Mouse (Mus musculus) spleen, adult 2 months (tissue): ENCODE data around the gene Atp6v0d1. TPM values are rescaled to one million over a fixed set of nuclear protein-coding genes. Genes with fewer than 3 reads are reported as not detected.
"Not testable (repeated sequence)": the region's sequence is repeated elsewhere in the genome, so short reads cannot be mapped to it uniquely, and the experiment has no call there.

Experiments
- DNase-seq, 2 experiments: peaks; one replicate each; pipeline versions ENCODE4 v3.0.0 to v3.0.0-alpha.2; 2012 to 2021; ENCODE audit warnings: low spot score in 2 of 2, low read depth in 1 of 2
- H3K27ac ChIP-seq: fragments of 200-500 bp; 2 replicates; pipeline ENCODE4 v1.5.1; 2012; ENCODE audit warnings: low read length, inconsistent platforms; ENCODE audit not compliant: insufficient read depth
- H3K27me3 ChIP-seq: fragments of 200-500 bp; 2 replicates; pipeline ENCODE4 v1.6.1; 2012; ENCODE audit warnings: mild to moderate bottlenecking, moderate library complexity, low read length, inconsistent platforms; ENCODE audit not compliant: control insufficient read depth, insufficient read depth
- H3K36me3 ChIP-seq: fragments of 200-500 bp; 2 replicates; pipeline ENCODE4 v1.6.1; 2012; ENCODE audit warnings: mild to moderate bottlenecking, low read length, inconsistent platforms; ENCODE audit not compliant: control insufficient read depth, insufficient read depth
- H3K4me1 ChIP-seq: fragments of 200-500 bp; 2 replicates; pipeline ENCODE4 v1.6.1; 2011; ENCODE audit warnings: inconsistent platforms; ENCODE audit not compliant: control insufficient read depth, insufficient read depth, insufficient read length
- H3K4me3 ChIP-seq: fragments of 200-500 bp; 2 replicates; pipeline ENCODE4 v1.5.1; 2011; ENCODE audit warnings: mild to moderate bottlenecking, inconsistent platforms; ENCODE audit not compliant: insufficient read depth, insufficient read length; ENCODE audit errors: extremely low read depth
- CTCF ChIP-seq: fragments of 200-500 bp; IDR thresholded peaks from 2 replicates; pipeline ENCODE4 v1.5.1; 2011; ENCODE audit warnings: mild to moderate bottlenecking, inconsistent platforms; ENCODE audit not compliant: insufficient read depth, insufficient read length, insufficient replicate concordance; ENCODE audit errors: extremely low read depth
- POLR2A ChIP-seq: fragments of 200-500 bp; IDR thresholded peaks from 2 replicates; pipeline ENCODE4 v1.6.1; 2011; ENCODE audit warnings: low read depth, low read length, inconsistent platforms
- WGBS: fragments of 180-500 bp; shearing (Covaris S2); methylation state at CpG from one replicate; pipeline ENCODE4 v1.1.7; 2018; 5-methylcytosine and 5-hydroxymethylcytosine counted together
- polyA plus RNA-seq: library from polyadenylated mRNA; depleted of rRNA; stranded (reverse); fragments of >200 nt; gene quantifications from 2 replicates; pipeline ENCODE4 v1.2.3, GENCODE M21; 2012

Gene Atp6v0d1
- polyA plus RNA-seq, 1 experiment: 72.0 TPM

GRCm38 (mm10) chr8:105575538-105575937, 9.7 kb upstream of the Atp6v0d1 start:
- no peaks in the 10 kb centered on the region for H3K36me3 ChIP-seq
- no peaks in the 10 kb centered on the region for H3K27me3 ChIP-seq
- H3K27ac ChIP-seq: no peak overlapping the region
- WGBS: 89% methylated on average over 3 of the region's 3 CpGs
- TF ChIP-seq CTCF (no peak), POLR2A (no peak)
- no peaks in the 10 kb centered on the region; the same call in 1 of the 2 replicates for H3K4me1 ChIP-seq
- no peak for DNase-seq
- H3K4me3 ChIP-seq: no peak overlapping the region

DNA sequence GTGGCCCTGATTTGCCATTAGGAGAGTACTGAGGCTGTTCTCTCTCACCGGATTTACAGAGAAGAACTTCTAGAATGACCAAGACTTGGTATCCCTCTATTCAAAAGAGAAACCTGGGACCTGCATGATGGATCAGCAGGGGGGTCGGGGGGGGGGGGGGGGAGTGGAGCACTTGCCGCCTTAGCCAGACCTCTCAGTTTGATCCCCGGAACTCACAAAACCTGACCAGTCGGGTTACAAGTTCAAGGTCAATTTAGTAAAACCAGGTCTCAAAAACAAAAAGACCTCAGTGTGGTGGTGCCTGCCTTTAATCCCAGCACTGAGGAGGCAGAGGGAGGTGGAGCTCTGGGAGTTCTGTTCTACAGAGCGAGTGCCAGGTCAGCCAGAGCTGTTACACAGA, 8.9 kb upstream of the Atp6v0d1 start:
- TF ChIP-seq POLR2A (no peak), CTCF (no peak)
- no peaks in the 10 kb centered on the region for H3K36me3 ChIP-seq
- H3K4me3 ChIP-seq: no peak overlapping the region
- H3K27ac ChIP-seq: no peak overlapping the region
- no peaks in the 10 kb centered on the region; the same call in 1 of the 2 replicates for H3K4me1 ChIP-seq
- WGBS: 84% methylated on average over 5 of the region's 6 CpGs
- DNase-seq: no peak
- no peaks in the 10 kb centered on the region for H3K27me3 ChIP-seq

- TF ChIP-seq CTCF (no peak), POLR2A (no peak)
- Histone ChIP-seq H3K4me1 (no peaks in the 10 kb centered on the region; the same call in 1 of the 2 replicates), H3K27ac (no peak overlapping the region), H3K4me3 (no peak overlapping the region), H3K27me3 (no peaks in the 10 kb centered on the region), H3K36me3 (no peaks in the 10 kb centered on the region)
- no peak for DNase-seq
Measured at GRCm38 (mm10) chr8:105573427-105573826, 7.6 kb upstream of the Atp6v0d1 start.

DNA sequence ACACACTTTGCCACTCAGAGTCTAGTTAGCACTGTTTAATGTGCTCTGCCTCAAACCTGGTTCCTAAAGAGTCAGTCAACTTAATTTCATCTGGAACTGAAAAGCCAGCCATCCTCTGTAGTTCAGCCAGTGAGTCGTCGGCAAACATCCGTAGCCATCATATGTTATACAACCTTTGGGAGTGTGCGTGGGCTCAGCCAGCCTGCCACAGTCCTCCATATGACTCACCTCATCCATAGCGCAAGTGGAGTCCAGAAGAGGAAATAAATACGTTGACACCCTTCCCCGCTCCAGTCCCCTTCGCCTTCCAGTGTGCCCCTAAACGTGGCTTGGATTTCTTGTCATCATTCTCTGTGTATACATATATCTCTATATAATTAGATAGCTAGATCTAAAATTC, 6.0 kb upstream of the Atp6v0d1 start:
- Histone ChIP-seq H3K36me3 (no peaks in the 10 kb centered on the region), H3K27me3 (no peaks in the 10 kb centered on the region), H3K4me1 (peaks cover under 1% of the 10 kb centered on the region; the same call in 1 of the 2 replicates), H3K27ac (no peak overlapping the region), H3K4me3 (no peak overlapping the region)
- no peak for TF ChIP-seq CTCF
- TF ChIP-seq POLR2A: no peak
- no peak for DNase-seq
- WGBS: 86% methylated on average over 9 of the region's 9 CpGs

DNA sequence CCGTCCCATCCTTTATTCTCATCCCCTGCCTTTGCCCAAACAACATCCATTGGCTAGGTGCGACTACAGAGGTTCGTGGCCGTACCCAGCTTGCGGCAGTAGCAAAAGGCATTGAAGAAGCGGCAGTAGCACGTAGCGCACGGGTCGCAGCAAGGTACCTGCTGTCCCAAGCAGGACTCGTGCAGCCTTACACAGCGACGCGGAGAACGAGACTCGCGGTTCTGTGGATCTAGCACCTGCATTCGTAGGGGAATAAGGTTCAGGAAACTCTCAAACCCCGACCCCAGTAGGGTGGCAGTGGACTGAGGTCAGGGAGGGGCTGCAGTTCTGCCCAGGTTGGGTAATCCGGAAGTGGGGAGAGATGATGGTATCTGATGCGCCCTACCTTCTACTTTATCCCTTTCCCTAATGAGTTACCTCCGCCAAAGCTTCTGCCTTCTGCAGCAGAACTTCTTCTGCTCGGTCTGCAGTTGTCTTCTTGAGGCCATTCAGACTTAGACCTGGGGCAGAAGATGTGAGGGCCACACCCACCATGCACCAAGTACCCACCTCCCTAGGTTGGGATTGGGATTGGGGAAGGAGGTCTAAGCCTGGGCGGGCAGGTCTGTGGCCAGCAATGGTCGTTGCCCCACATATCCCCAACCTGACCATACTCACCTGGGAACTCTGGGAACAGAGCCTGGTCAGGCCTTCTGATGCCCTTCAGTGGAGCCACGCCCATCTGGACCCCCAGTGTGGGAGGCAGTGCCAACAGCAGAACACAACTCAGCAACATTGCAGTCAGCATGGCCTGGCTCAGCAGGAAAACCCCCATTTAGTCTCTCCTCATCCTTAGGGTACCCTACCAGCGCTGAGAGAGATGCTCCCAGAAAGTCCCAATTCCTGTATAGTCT, 1.1 kb upstream of the Atp6v0d1 start:
- no peak overlapping the region for H3K27ac ChIP-seq
- 18% methylated on average over 27 of the region's 27 CpGs for WGBS
- TF ChIP-seq POLR2A (no peak), CTCF (no peak)
- H3K4me3 ChIP-seq: peak overlapping the region; percentile 64
- H3K27me3 ChIP-seq: no peaks in the 10 kb centered on the region
- H3K4me1 ChIP-seq: peaks cover 2% of the 10 kb centered on the region; the same call in 1 of the 2 replicates
- DNase-seq: peak; percentile 17 to 22
- H3K36me3 ChIP-seq: no peaks in the 10 kb centered on the region

DNA sequence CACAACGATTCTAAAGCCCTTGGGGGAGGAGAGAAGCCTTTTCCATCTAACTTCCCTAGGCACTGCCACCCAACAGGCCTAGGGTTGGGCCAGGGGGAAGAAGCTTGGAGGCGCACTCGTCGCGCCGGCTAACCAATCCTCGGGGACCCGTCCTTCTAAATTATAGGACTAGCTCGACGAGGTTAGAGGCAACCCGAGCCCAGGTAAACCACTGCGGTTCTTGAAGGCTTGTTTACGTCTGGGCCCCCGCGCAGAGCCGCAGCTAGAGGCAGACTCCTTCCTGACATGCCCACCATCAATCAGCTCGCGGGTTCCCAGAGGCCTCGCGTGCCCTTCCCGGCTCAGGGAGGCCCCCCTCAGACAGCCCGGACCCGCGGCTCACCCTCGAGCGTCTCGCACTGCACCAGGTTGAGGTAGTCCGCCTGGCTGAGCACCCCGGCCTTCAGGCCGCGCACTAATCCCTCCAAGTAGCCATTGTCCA, 406 bp downstream of the Atp6v0d1 start:
- Histone ChIP-seq H3K27ac (peak overlapping the region; percentile 71), H3K36me3 (no peaks in the 10 kb centered on the region; the same call in 1 of the 2 replicates), H3K4me3 (peak overlapping the region; percentile 67), H3K27me3 (no peaks in the 10 kb centered on the region), H3K4me1 (peaks cover 2% of the 10 kb centered on the region; the same call in 1 of the 2 replicates)
- no peak for TF ChIP-seq POLR2A
- no peak for TF ChIP-seq CTCF
- 1% methylated on average over 31 of the region's 31 CpGs for WGBS
- DNase-seq: no peak

GRCm38 (mm10) chr8:105564573-105565229, 1.1 kb downstream of the Atp6v0d1 start:
- peak in 1 of 2 experiments; percentile 23 for DNase-seq
- H3K27me3 ChIP-seq, H3K36me3 ChIP-seq, H3K4me1 ChIP-seq: not testable (repeated sequence)
- H3K4me3 ChIP-seq: peak overlapping the region; percentile 67
- 13% methylated on average over 9 of the region's 9 CpGs for WGBS
- peak overlapping the region; percentile 71 for H3K27ac ChIP-seq
